Mouse (Mus musculus): ENCODE data around the gene Dusp28.
A peak's percentile ranks its signal among the peaks of the same experiment; 100 is the strongest.

Gene Dusp28

DNA sequence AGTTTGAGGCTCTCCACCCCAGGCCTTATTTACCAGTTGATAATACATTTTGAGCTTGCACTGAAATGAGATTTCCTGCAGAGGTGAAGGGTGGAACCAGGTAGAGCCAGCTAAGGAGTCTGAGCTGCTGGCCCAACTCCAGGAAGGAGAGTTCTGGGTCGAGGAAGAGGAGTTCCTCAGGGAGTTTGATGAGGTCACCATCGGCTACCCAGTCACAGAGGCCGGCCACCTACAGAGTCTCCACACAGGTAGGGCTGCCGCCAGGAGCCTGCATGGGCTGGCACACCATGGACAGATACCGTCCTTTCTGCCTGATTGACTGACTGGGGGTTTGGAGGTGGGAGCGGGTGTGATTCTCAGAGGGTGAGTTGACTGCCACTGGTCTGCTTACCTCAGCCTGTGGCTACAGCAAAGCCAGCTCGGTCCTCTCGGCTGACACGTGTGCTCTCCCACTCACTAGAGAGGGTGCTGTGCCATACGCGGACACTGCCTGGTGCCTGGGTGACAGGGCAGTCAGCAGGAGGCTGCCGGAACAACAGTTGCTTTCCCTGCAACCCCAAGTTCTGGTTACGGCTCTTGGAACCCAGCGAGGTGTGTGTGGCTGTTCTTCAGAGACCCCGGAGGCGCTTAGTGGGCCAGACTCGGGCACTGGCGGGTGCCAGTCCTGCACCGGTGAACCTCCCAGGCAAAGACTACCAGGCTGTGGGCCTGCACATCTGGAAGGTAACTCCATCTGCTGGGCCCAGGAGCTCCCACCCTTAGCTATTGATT lies 36.6 kb downstream of the Dusp28 start:
- DNase-seq (ENCODE audit: low spot score): no peak

GRCm38 (mm10) chr1:92947966-92948365 lies 41.2 kb downstream of the Dusp28 start:
- no peak for DNase-seq (ENCODE audit: low spot score)

DNA sequence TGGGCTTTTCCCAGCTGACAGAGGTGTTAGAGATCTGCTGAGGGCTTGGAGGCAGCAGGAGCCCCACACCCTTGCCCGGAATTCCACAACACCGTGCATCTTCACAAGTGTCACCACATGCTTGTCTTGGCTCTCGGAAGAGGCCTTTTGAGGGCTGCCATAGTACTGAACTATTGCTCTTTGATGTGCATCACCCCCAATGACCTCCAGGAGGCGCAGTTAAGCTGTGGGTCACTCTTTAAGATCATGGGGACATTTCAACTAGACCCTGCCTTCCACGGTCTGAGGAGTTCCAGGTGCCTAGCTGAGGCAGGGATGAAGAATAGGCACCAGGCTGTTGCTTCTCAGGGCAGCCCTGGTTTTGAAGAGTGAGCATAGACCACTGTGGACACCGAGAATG lies 42.6 kb downstream of the Dusp28 start:
- DNase-seq (ENCODE audit: low spot score): no peak

DNA sequence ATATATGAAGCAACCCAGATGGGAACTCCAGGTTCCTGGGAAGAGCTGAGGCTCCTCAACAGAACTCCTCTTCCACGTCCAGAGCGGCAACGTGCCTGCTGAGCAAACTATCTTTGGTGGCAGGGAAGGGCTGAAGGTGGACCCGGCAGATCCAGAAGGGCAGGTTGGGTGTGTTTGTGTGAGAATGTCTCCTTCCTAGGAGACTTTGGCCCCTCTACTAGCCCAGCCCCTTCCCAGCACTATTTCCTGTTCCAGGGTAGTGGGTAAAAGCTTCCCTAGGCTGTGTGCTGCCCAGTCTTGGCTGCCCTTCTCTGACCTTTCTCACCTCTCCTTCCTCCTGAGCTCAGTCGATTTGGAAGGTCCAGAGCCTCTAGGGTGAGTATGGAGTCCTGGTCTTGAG lies 43.8 kb downstream of the Dusp28 start, which contains the start of gene Gpr35:
Gene Gpr35, plus strand, starts transcription at position 259 of the 400 bp plus-strand sequence.
- DNase-seq (ENCODE audit: low spot score): no peak

- DNase-seq (ENCODE audit: low spot score): no peak
These were observed 46.9 kb downstream of the Dusp28 start for GRCm38 (mm10) chr1:92953641-92954040.

- DNase-seq (ENCODE audit: low spot score): peak; percentile 46
These were observed 50.0 kb downstream of the Dusp28 start for GRCm38 (mm10) chr1:92956571-92957335.

All from left cerebral cortex, adult 11 months (tissue).